Mouse (Mus musculus) heart, postnatal 0 days (tissue): ENCODE measurements around the gene Gjb1. TPM values are rescaled to one million over a fixed set of nuclear protein-coding genes. Genes with fewer than 3 reads are reported as not detected.

Source experiments
- ATAC-seq: fragments of 200-750 bp; cut with Nextera tagmentation; 2 replicates; pipeline ENCODE4 v1.8.0; 2017; ENCODE audit warnings: low read depth, moderate number of reproducible peaks, moderate library complexity; ENCODE audit not compliant: insufficient read depth
- DNase-seq: peaks from one replicate; pipeline ENCODE4 v3.0.0-alpha.2; 2016; ENCODE audit warnings: low spot score
- H3K27ac ChIP-seq: fragments of 300-500 bp; sonication (generic); 2 replicates; pipeline ENCODE4 v1.5.1; 2014; ENCODE audit warnings: low read depth, mild to moderate bottlenecking
- H3K27me3 ChIP-seq: fragments of 300-500 bp; sonication (generic); 2 replicates; pipeline ENCODE4 v1.6.1; 2014; ENCODE audit warnings: low read length, mixed read lengths; ENCODE audit not compliant: control insufficient read depth, insufficient read depth
- H3K36me3 ChIP-seq: fragments of 300-500 bp; sonication (generic); replicated peaks from 2 replicates; pipeline ENCODE4 v1.6.1; 2014; ENCODE audit warnings: low read length, mixed read lengths; ENCODE audit not compliant: control insufficient read depth, insufficient read depth
- H3K4me1 ChIP-seq: fragments of 300-500 bp; sonication (generic); 2 replicates; pipeline ENCODE4 v1.6.1; 2014; ENCODE audit warnings: antibody characterized with exemption; ENCODE audit not compliant: control insufficient read depth, insufficient read depth
- H3K4me2 ChIP-seq: fragments of 300-500 bp; sonication (generic); 2 replicates; pipeline ENCODE4 v1.6.1; 2014; ENCODE audit warnings: low read depth, mild to moderate bottlenecking, low read length, moderate library complexity
- H3K4me3 ChIP-seq: fragments of 300-500 bp; sonication (generic); 2 replicates; pipeline ENCODE4 v1.5.1; 2014; ENCODE audit warnings: low read depth, low read length
- H3K9ac ChIP-seq: fragments of 300-500 bp; sonication (generic); replicated peaks from 2 replicates; pipeline ENCODE4 v1.6.1; 2014; ENCODE audit warnings: low read depth, low read length, mixed read lengths
- H3K9me3 ChIP-seq: fragments of 300-500 bp; sonication (generic); replicated peaks from 2 replicates; pipeline ENCODE4 v1.6.1; 2016; ENCODE audit warnings: low read length; ENCODE audit not compliant: control insufficient read depth
- CTCF ChIP-seq: IDR thresholded peaks from 2 replicates; pipeline ENCODE4 v1.5.1; 2016; ENCODE audit warnings: antibody characterized with exemption, control low read depth, low read depth
- EP300 ChIP-seq: IDR thresholded peaks from 2 replicates; pipeline ENCODE4 v1.6.1; 2016; ENCODE audit warnings: antibody characterized with exemption, low read depth
- WGBS: fragments of 180-500 bp; shearing (Covaris S2); extraction: QIAGEN DNeasy Blood & Tissue Kit; methylation state at CpG from one replicate; pipeline ENCODE4 v1.1.7; 2014; 5-methylcytosine and 5-hydroxymethylcytosine counted together
- polyA plus RNA-seq: library from polyadenylated mRNA; unstranded; fragments of >200 nt; fragmentation: Nextera tagmentation; extraction: Ambion mirVana; gene quantifications from 2 replicates; pipeline ENCODE4 v1.2.1, GENCODE M21; 2015
- total RNA-seq: library from RNA; depleted of rRNA; stranded (reverse); fragments of >200 nt; gene quantifications from 2 replicates; pipeline ENCODE4 v1.2.3, GENCODE M21; 2014; ENCODE audit warnings: low replicate concordance

The Gjb1 gene
- total and polyA plus RNA-seq, 2 experiments from 2014 or later, result not detected

DNA sequence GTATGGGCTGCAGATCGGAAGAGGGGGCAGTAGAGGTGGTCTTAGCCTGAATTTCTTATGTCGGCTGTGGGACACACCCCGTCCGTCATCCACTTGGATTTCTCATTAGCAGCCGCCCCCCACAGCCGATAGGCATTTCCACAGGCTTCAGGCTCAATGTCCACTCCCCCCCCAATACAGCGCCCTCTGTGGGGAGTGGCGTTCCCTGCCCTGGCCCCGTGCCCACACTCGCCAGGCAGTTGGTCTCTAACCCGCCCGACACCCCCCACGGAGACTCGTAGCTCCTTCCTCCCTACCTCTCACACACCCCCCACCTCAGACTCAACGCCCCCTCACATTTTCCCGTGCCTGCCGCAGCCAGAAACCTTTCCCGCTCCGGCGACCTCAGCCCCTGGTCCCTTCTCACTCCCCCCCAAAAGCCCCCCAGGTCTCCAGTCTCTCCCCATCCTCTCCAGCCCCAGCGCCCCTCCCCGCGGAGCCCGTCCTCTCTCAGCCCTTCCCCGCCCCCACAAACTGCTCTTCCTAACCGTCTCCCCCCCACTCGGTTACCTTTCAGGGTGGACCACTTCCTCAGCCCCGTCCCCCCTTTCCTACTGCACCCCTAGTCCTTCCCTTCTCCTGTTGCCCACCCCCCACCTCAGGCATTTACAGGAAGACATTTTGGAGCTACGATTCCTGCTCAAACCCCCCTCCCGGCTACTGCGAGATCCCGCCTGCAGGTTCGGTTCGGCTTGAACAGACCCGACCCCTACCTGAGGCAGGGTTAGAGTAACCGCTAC is 43.0 kb downstream of the Gjb1 start:
- TF ChIP-seq CTCF (peak; percentile 36), EP300 (no peak)
- H3K9ac ChIP-seq, result peak overlapping the region; percentile 80
- peak; percentile 35 for DNase-seq
- peak overlapping the region; percentile 73 for H3K4me2 ChIP-seq
- peak overlapping the region; percentile 77 for H3K27ac ChIP-seq
- H3K4me3 ChIP-seq, result peak overlapping the region; percentile 72
- H3K9me3 ChIP-seq, result no peaks in the 10 kb centered on the region
- H3K4me1 ChIP-seq, result no peaks in the 10 kb centered on the region
- H3K27me3 ChIP-seq, result no peaks in the 10 kb centered on the region
- whole genome bisulfite sequencing, result 22% methylated on average over 31 of the region's 36 CpGs
- 0 out of 2 replicates have a peak, but pooled peaks cover 6% of the 10 kb centered on the region for H3K36me3 ChIP-seq
- ATAC-seq, result peak; percentile 12; the same call in 1 of the 2 replicates

DNA sequence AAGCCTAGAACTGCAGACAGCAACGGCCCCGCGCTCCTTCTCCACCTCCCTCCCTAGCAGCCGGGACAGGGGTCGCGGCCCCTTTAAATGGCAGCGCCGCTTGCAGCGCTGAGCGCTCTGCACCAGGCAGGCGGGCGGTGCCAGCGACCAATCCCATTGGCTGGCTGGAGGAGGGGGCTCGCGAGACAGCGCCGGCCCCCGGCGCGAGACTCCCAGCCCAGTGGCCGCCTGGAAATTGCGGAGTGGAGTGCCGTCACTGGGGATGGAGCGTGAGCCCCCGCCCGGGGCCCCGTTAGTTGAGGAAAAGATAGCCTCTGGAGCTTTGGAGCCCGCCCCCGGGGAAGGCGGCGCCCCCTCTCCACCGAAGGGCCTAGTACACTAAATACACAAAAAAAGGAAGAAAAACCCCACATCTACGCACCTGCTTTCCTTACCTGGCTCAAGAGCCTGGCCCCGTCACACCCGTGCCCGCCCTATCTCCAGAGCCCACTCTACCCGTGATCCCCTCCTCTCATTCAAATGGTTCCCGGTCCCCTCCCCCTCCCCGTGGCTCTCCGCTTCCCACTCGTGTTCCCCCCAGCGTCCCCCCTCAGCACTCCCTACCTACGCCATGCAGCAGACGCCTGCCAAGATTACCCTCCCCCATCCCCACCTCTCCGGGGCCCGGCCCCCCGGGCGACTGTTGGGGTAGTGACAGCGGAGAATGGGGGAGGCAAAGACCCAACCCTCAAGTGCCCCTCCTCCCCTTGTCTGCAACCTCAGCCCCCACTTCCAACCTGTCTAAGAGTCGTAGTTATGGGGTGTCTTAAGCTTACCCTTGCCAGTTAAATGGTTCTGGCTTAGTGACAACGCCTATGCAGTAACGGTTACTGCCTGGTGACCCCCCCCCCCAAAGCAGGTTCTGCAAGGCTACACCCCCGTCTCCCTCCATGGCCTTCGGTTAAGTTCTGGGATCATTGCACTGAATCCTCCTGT is 43.8 kb downstream of the Gjb1 start:
- no peaks in the 10 kb centered on the region for H3K9me3 ChIP-seq
- H3K36me3 ChIP-seq, result no peaks in the 10 kb centered on the region
- no peaks in the 10 kb centered on the region for H3K4me1 ChIP-seq
- WGBS, result 13% methylated on average over 44 of the region's 54 CpGs
- H3K4me2 ChIP-seq, result peak overlapping the region; percentile 73
- H3K27ac ChIP-seq, result peak overlapping the region; percentile 81
- ATAC-seq (peak; percentile 94), DNase-seq (peak; percentile 90)
- no peaks in the 10 kb centered on the region for H3K27me3 ChIP-seq
- no peak for TF ChIP-seq EP300
- no peak for TF ChIP-seq CTCF
- peak overlapping the region; percentile 80 for H3K9ac ChIP-seq
- peak overlapping the region; percentile 72 for H3K4me3 ChIP-seq

DNA sequence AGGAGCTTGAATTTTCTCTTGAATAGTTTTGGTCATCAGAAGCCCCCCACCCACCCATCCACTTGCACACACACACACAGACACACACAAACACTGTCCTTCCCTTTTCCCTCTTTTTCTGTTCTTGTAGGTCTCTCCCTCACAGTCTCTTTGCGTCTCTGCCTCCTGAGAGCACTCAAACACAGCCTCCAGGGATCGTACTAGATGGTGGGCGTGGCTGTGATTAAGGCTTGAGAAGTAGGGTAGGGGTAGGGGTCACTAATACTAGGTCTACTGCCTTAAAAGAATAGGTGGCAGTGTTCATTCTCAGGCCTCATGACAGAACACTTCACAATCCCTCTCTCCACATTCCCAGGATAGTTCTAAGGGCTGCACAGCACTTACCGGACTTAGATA is 44.5 kb downstream of the Gjb1 start, which contains the start of gene Zmym3:
Gene Zmym3 (minus strand): TSS at position 150 of the 396 bp plus-strand sequence.
- 39% methylated on average over 4 of the region's 4 CpGs for WGBS
- ATAC-seq (0 out of 2 replicates have a peak, but pooled peaks have one; percentile 15), DNase-seq (no peak)
- no peak for TF ChIP-seq CTCF
- TF ChIP-seq EP300, result no peak
- Histone ChIP-seq H3K4me2 (peak within 1 kb of the TSS; percentile 73), H3K9ac (peak within 1 kb of the TSS; percentile 80), H3K4me3 (peak within 1 kb of the TSS; percentile 72), H3K9me3 (no peaks in the 10 kb centered on the region), H3K27ac (peak within 1 kb of the TSS; percentile 81), H3K36me3 (no peaks in the 10 kb centered on the region), H3K27me3 (no peaks in the 10 kb centered on the region), H3K4me1 (no peaks in the 10 kb centered on the region)

DNA sequence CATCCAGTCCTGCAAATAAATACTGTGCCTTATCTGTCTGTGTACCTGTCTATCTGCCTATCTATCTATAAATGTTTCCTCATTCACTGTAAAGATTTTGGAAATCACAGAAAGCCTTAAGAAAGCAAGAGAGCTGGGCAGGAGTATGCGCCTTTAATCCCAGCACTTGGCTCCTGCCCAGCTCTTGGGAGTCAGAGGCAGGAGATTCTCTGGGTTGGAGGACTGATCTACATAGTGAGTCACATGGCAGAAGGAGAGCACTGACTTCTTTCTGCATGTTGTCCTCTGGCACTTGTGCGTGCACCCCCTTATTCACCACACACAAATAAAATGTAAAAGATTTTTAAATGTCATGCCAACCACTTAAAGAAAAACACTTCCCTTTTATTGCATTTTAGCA is 47.3 kb downstream of the Gjb1 start:
- H3K27ac ChIP-seq, result no peak overlapping the region
- no peaks in the 10 kb centered on the region for H3K27me3 ChIP-seq
- ATAC-seq (no peak), DNase-seq (no peak)
- no peaks in the 10 kb centered on the region for H3K9me3 ChIP-seq
- no peaks in the 10 kb centered on the region for H3K36me3 ChIP-seq
- no peaks in the 10 kb centered on the region for H3K4me1 ChIP-seq
- TF ChIP-seq CTCF (no peak), EP300 (no peak)
- no peak overlapping the region for H3K4me2 ChIP-seq
- no peak overlapping the region for H3K4me3 ChIP-seq
- H3K9ac ChIP-seq, result no peak overlapping the region
- 67% methylated on average over 2 of the region's 2 CpGs for WGBS

DNA sequence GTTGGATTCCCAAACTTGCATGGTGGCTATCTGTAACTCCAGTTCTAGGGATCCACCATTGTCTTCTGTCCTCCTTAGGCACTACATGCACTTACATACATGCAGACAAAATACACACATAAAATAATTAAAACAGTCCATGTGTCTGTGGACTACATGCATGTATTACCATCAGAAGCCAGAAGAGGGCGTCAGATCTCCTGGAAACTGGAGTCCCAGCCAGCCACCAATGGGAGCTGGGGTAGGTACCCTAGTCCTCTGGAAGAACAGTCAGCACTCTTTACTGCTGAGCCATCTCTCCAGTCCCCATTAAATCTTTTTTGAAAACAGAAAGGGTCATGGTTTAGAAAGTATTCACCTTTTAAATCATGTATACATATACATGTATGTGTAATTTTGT is 51.6 kb downstream of the Gjb1 start:
- H3K4me3 ChIP-seq, result no peak overlapping the region
- no peaks in the 10 kb centered on the region for H3K4me1 ChIP-seq
- no peak overlapping the region for H3K4me2 ChIP-seq
- WGBS, result 7% methylated on average over 1 of the region's 1 CpGs
- TF ChIP-seq CTCF (peak; percentile 29), EP300 (no peak)
- no peaks in the 10 kb centered on the region for H3K9me3 ChIP-seq
- no peaks in the 10 kb centered on the region for H3K27me3 ChIP-seq
- H3K27ac ChIP-seq, result no peak overlapping the region
- DNase-seq, result no peak
- no peaks in the 10 kb centered on the region for H3K36me3 ChIP-seq
- no peak overlapping the region for H3K9ac ChIP-seq
- no peak for ATAC-seq
